Mouse (Mus musculus) midbrain, embryonic 15.5 days (tissue): ENCODE results near the gene Cdkal1. TPM values are rescaled to one million over a fixed set of nuclear protein-coding genes. Genes with fewer than 3 reads are reported as not detected.

Source experiments
- ATAC-seq: fragments of 200-750 bp; cut with Nextera tagmentation; replicated peaks from 2 replicates; pipeline ENCODE4 v1.8.0; 2017; ENCODE audit warnings: moderate TSS enrichment
- H3K27ac ChIP-seq: fragments of 300-500 bp; sonication (generic); 2 replicates; pipeline ENCODE4 v1.5.1; 2015; ENCODE audit warnings: mild to moderate bottlenecking, inconsistent platforms
- H3K27me3 ChIP-seq: fragments of 300-500 bp; sonication (generic); replicated peaks from 2 replicates; pipeline ENCODE4 v1.6.1; 2015; ENCODE audit warnings: inconsistent platforms
- H3K36me3 ChIP-seq: fragments of 300-500 bp; sonication (generic); replicated peaks from 2 replicates; pipeline ENCODE4 v1.6.1; 2015; ENCODE audit warnings: inconsistent platforms
- H3K4me1 ChIP-seq: fragments of 300-500 bp; sonication (generic); 2 replicates; pipeline ENCODE4 v1.6.1; 2015; ENCODE audit warnings: inconsistent platforms
- H3K4me2 ChIP-seq: fragments of 300-500 bp; sonication (generic); 2 replicates; pipeline ENCODE4 v1.6.1; 2015; ENCODE audit warnings: inconsistent platforms, mild to moderate bottlenecking, moderate library complexity
- H3K4me3 ChIP-seq: fragments of 300-500 bp; sonication (generic); 2 replicates; pipeline ENCODE4 v1.5.1; 2015; ENCODE audit warnings: mild to moderate bottlenecking, inconsistent platforms
- H3K9ac ChIP-seq: fragments of 300-500 bp; sonication (generic); 2 replicates; pipeline ENCODE4 v1.6.1; 2015; ENCODE audit warnings: mild to moderate bottlenecking, inconsistent platforms
- H3K9me3 ChIP-seq: fragments of 300-500 bp; sonication (generic); 2 replicates; pipeline ENCODE4 v1.6.1; 2016; ENCODE audit warnings: inconsistent platforms
- WGBS: fragments of 180-500 bp; shearing (Covaris S2); methylation state at CpG from one replicate; pipeline ENCODE4 v1.1.7; 2015; ENCODE audit warnings: mixed read lengths; 5-methylcytosine and 5-hydroxymethylcytosine counted together
- polyA plus RNA-seq: library from polyadenylated mRNA; unstranded; fragments of >200 nt; fragmentation: Nextera tagmentation; extraction: Ambion mirVana; gene quantifications from 2 replicates; pipeline ENCODE4 v1.2.1, GENCODE M21; 2015

Cdkal1 gene
- polyA plus RNA-seq, 1 experiment from 2014 or later: 21.9 TPM

GRCm38 (mm10) chr13:29610051-29610931 is 245.2 kb downstream of the Cdkal1 start:
- 15% methylated on average over 13 of the region's 13 CpGs for WGBS
- Histone ChIP-seq H3K9me3 (no peaks in the 10 kb centered on the region), H3K36me3 (no peaks in the 10 kb centered on the region), H3K27me3 (no peaks in the 10 kb centered on the region), H3K27ac (peak overlapping the region; percentile 68), H3K4me3 (no peak overlapping the region), H3K4me2 (no peak overlapping the region), H3K4me1 (peaks cover 17% of the 10 kb centered on the region), H3K9ac (no peak overlapping the region)
- ATAC-seq: peak; percentile 81

GRCm38 (mm10) chr13:29609441-29609840 is 246.0 kb downstream of the Cdkal1 start:
- Histone ChIP-seq H3K36me3 (no peaks in the 10 kb centered on the region), H3K9ac (no peak overlapping the region), H3K4me2 (no peak overlapping the region), H3K9me3 (no peaks in the 10 kb centered on the region), H3K4me3 (no peak overlapping the region), H3K27me3 (no peaks in the 10 kb centered on the region), H3K4me1 (peaks cover 17% of the 10 kb centered on the region), H3K27ac (no peak overlapping the region; the same call in 1 of the 2 replicates)
- no peak for ATAC-seq
- WGBS: 41% methylated on average over 5 of the region's 5 CpGs

GRCm38 (mm10) chr13:29604241-29604640 is 251.2 kb downstream of the Cdkal1 start:
- peak; percentile 87 for ATAC-seq
- Histone ChIP-seq H3K4me1 (no peaks in the 10 kb centered on the region), H3K27ac (no peak overlapping the region), H3K4me2 (no peak overlapping the region), H3K36me3 (no peaks in the 10 kb centered on the region), H3K27me3 (no peaks in the 10 kb centered on the region), H3K9ac (no peak overlapping the region), H3K9me3 (no peaks in the 10 kb centered on the region), H3K4me3 (no peak overlapping the region)
- 16% methylated on average over 7 of the region's 7 CpGs for WGBS

GRCm38 (mm10) chr13:29603597-29603996 is 251.9 kb downstream of the Cdkal1 start:
- 46% methylated on average over 6 of the region's 6 CpGs for WGBS
- Histone ChIP-seq H3K4me3 (no peak overlapping the region), H3K27me3 (no peaks in the 10 kb centered on the region), H3K9ac (no peak overlapping the region), H3K9me3 (no peaks in the 10 kb centered on the region), H3K4me1 (no peaks in the 10 kb centered on the region), H3K4me2 (no peak overlapping the region), H3K36me3 (no peaks in the 10 kb centered on the region), H3K27ac (peak overlapping the region; percentile 12)
- no peak for ATAC-seq

- Histone ChIP-seq H3K9me3 (no peaks in the 10 kb centered on the region), H3K9ac (no peak overlapping the region), H3K4me1 (no peaks in the 10 kb centered on the region), H3K4me3 (no peak overlapping the region), H3K4me2 (no peak overlapping the region), H3K27me3 (no peaks in the 10 kb centered on the region), H3K27ac (no peak overlapping the region), H3K36me3 (no peaks in the 10 kb centered on the region)
- 97% methylated on average over 2 of the region's 2 CpGs for WGBS
- no peak for ATAC-seq
These were observed 254.4 kb downstream of the Cdkal1 start for GRCm38 (mm10) chr13:29601033-29601432.

- H3K4me1 ChIP-seq: no peaks in the 10 kb centered on the region
- H3K36me3 ChIP-seq: no peaks in the 10 kb centered on the region
- no peak for ATAC-seq
- WGBS: 68% methylated on average over 2 of the region's 2 CpGs
- H3K4me2 ChIP-seq: no peak overlapping the region
- H3K27me3 ChIP-seq: no peaks in the 10 kb centered on the region
- H3K4me3 ChIP-seq: no peak overlapping the region
- H3K9me3 ChIP-seq: no peaks in the 10 kb centered on the region
- H3K27ac ChIP-seq: no peak overlapping the region
- no peak overlapping the region for H3K9ac ChIP-seq
These were observed 255.8 kb downstream of the Cdkal1 start for GRCm38 (mm10) chr13:29599646-29600045.

- Histone ChIP-seq H3K4me2 (no peak overlapping the region), H3K27me3 (no peaks in the 10 kb centered on the region), H3K27ac (no peak overlapping the region), H3K4me1 (no peaks in the 10 kb centered on the region), H3K9ac (no peak overlapping the region), H3K36me3 (0 out of 2 replicates have a peak, but pooled peaks cover 3% of the 10 kb centered on the region), H3K9me3 (0 out of 2 replicates have a peak, but pooled peaks cover 3% of the 10 kb centered on the region), H3K4me3 (no peak overlapping the region)
- 62% methylated on average over 3 of the region's 3 CpGs for WGBS
- no peak for ATAC-seq
These were observed 258.7 kb downstream of the Cdkal1 start for GRCm38 (mm10) chr13:29596735-29597134.

- Histone ChIP-seq H3K4me2 (no peak overlapping the region), H3K9me3 (0 out of 2 replicates have a peak, but pooled peaks cover 3% of the 10 kb centered on the region), H3K4me3 (no peak overlapping the region), H3K27ac (no peak overlapping the region), H3K9ac (no peak overlapping the region), H3K4me1 (peaks cover 4% of the 10 kb centered on the region; the same call in 1 of the 2 replicates), H3K27me3 (no peaks in the 10 kb centered on the region), H3K36me3 (0 out of 2 replicates have a peak, but pooled peaks cover 3% of the 10 kb centered on the region)
- WGBS: 97% methylated on average over 3 of the region's 3 CpGs
- ATAC-seq: no peak
These were observed 262.4 kb downstream of the Cdkal1 start for GRCm38 (mm10) chr13:29593096-29593495.

GRCm38 (mm10) chr13:29590685-29591084 is 264.8 kb downstream of the Cdkal1 start:
- Histone ChIP-seq H3K4me2 (no peak overlapping the region), H3K4me1 (peaks cover 4% of the 10 kb centered on the region; the same call in 1 of the 2 replicates), H3K36me3 (0 out of 2 replicates have a peak, but pooled peaks cover 3% of the 10 kb centered on the region), H3K27me3 (no peaks in the 10 kb centered on the region), H3K4me3 (no peak overlapping the region), H3K9me3 (0 out of 2 replicates have a peak, but pooled peaks cover 3% of the 10 kb centered on the region), H3K27ac (no peak overlapping the region; the same call in 1 of the 2 replicates), H3K9ac (no peak overlapping the region)
- WGBS: 68% methylated on average over 5 of the region's 5 CpGs
- no peak; the same call in 1 of the 2 replicates for ATAC-seq

- Histone ChIP-seq H3K36me3 (0 out of 2 replicates have a peak, but pooled peaks cover 3% of the 10 kb centered on the region), H3K27me3 (no peaks in the 10 kb centered on the region), H3K9me3 (0 out of 2 replicates have a peak, but pooled peaks cover 3% of the 10 kb centered on the region), H3K4me3 (no peak overlapping the region), H3K4me2 (no peak overlapping the region), H3K9ac (no peak overlapping the region), H3K4me1 (peaks cover 4% of the 10 kb centered on the region; the same call in 1 of the 2 replicates), H3K27ac (peak overlapping the region; percentile 35)
- ATAC-seq: 0 out of 2 replicates have a peak, but pooled peaks have one; percentile 58
- 52% methylated on average over 5 of the region's 5 CpGs for WGBS
These were observed 265.3 kb downstream of the Cdkal1 start for GRCm38 (mm10) chr13:29590164-29590563.

GRCm38 (mm10) chr13:29588693-29589092 is 266.8 kb downstream of the Cdkal1 start:
- Histone ChIP-seq H3K9ac (no peak overlapping the region), H3K9me3 (0 out of 2 replicates have a peak, but pooled peaks cover 3% of the 10 kb centered on the region), H3K36me3 (0 out of 2 replicates have a peak, but pooled peaks cover 3% of the 10 kb centered on the region), H3K4me1 (peaks cover 4% of the 10 kb centered on the region; the same call in 1 of the 2 replicates), H3K4me2 (no peak overlapping the region), H3K27me3 (no peaks in the 10 kb centered on the region), H3K4me3 (no peak overlapping the region), H3K27ac (no peak overlapping the region)
- ATAC-seq: no peak
- WGBS: 91% methylated on average over 4 of the region's 4 CpGs
